8 mouse cellular contexts compared by ENCODE assay signal in the genomic region with DNA sequence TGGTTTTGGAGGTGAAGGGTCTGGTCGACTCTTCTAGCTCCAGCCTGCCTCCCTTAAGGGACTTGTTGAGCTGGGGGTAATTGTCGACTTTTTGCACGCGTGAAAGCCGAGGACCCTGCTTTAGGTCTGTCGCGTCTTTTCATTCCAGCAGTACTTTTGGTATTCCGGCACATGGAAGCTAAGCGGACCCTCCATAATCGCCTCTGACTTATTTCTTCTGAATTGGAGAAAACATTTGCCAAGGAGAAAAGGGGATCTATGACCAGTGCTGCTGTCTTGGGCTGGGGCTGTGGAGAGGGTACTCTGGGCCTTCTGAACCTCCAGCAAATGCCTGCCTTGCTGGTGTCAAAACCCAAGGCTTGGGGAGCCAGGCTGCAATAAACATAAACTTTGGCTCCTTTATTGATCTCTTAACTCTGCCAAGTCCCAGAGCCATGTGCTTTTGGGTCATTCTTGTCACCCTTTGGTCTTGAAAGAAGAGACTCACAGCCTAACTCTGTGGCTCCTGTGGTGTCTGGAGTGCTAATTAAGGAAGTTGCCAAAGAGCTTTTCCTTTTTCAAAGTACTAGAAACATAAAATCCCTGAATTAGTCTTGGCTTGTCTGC. TPM values are rescaled to one million over a fixed set of nuclear protein-coding genes. Genes with fewer than 3 reads are reported as not detected.
DNase-seq lines count a peak whose midpoint lies in the region; ATAC-seq and TF ChIP-seq lines count a peak whose summit lies in the region.

No protein-coding gene starts in this region.

- TF ChIP-seq POLR2A in bone marrow macrophage, adult 2 months (IDR thresholded peaks at IDR 0.05; ENCODE audit: borderline replicate concordance, low read depth, low read length): no peak

- H3K4me2 ChIP-seq in liver, postnatal 0 days (ENCODE audit: low read depth, low read length): peak overlapping the region; percentile 97

- H3K36me3 ChIP-seq in liver, postnatal 0 days (replicated peaks; ENCODE audit: insufficient read depth, low read length): peaks cover 3% of the 10 kb centered on the region

- no peaks in the 10 kb centered on the region for H3K27me3 ChIP-seq in liver, postnatal 0 days (ENCODE audit: insufficient read depth, low read length)

- TF ChIP-seq EP300 in liver, postnatal 0 days (IDR thresholded peaks at IDR 0.05; ENCODE audit: low read depth): no peak

- 5% methylated on average over 10 of the region's 10 CpGs for WGBS in liver, postnatal 0 days (ENCODE audit: insufficient replicate concordance)

- no peaks in the 10 kb centered on the region for H3K9me3 ChIP-seq in liver, postnatal 0 days (ENCODE audit: low read length)

- H3K4me1 ChIP-seq in bone marrow macrophage, adult 2 months (ENCODE audit: control insufficient read depth, insufficient read depth, low read length): peaks cover 23% of the 10 kb centered on the region
- H3K4me1 ChIP-seq in liver, postnatal 0 days (ENCODE audit: insufficient read depth): peaks cover 19% of the 10 kb centered on the region

- ATAC-seq in hematopoietic stem cell, adult 5-6 weeks (replicated peaks in 1 of 2; ENCODE audit: insufficient read depth in 1 of 2, low FRiP score in 2 of 2, low TSS enrichment in 1 of 2, low read depth in 1 of 2, poor library complexity in 2 of 2, severe bottlenecking in 2 of 2): peak; percentile 30 to 35; a peak in 1 of 4 replicates
- ATAC-seq in liver, postnatal 0 days: peak; percentile 58
- ATAC-seq in inflammation-experienced regulatory T-cells, adult 6 months: no peak

- no peak for DNase-seq in layer of hippocampus, adult 2 months (ENCODE audit: low spot score in 2 of 2)
- DNase-seq in layer of hippocampus, postnatal 14 days (ENCODE audit: low spot score in 2 of 2): no peak
- peak; percentile 54 for DNase-seq in liver, postnatal 0 days
- no peak for DNase-seq in natural killer cell, adult 2 months (ENCODE audit: low spot score in 2 of 2)
- no peak for DNase-seq in layer of hippocampus, adult 11-12 months (ENCODE audit: low spot score)

- peak overlapping the region; percentile 79 for H3K4me3 ChIP-seq in layer of hippocampus, adult 2 months
- H3K4me3 ChIP-seq in bone marrow macrophage, adult 2 months (ENCODE audit: insufficient read depth, low read length): peak overlapping the region; percentile 86
- peak overlapping the region; percentile 99 for H3K4me3 ChIP-seq in liver, postnatal 0 days (ENCODE audit: low read depth, low read length)

- no peak for TF ChIP-seq CTCF in layer of hippocampus, adult 2 months (conservative IDR thresholded peaks at IDR 0.05)
- TF ChIP-seq CTCF in bone marrow macrophage, adult 2 months (IDR thresholded peaks at IDR 0.05; ENCODE audit: low read depth, low read length): no peak
- no peak for TF ChIP-seq CTCF in liver, postnatal 0 days (IDR thresholded peaks at IDR 0.05; ENCODE audit: low read depth)

- H3K9ac ChIP-seq in liver, postnatal 0 days (replicated peaks): peak overlapping the region; percentile 98

- peak overlapping the region; percentile 99 for H3K27ac ChIP-seq in layer of hippocampus, adult 2 months
- peak overlapping the region; percentile 76 for H3K27ac ChIP-seq in bone marrow macrophage, adult 2 months (ENCODE audit: insufficient read depth, low read depth, low read length)
- H3K27ac ChIP-seq in liver, postnatal 0 days (ENCODE audit: low read depth): peak overlapping the region; percentile 95

RNA-seq across cellular contexts. Expression of a gene that starts 0.7 kb away (rescaled TPM):
- under 1 TPM in 1 of 2 experiments, not detected in 1; 0.91 TPM for total RNA-seq in layer of hippocampus, adult 2 months (2021)
- 1 to 10 TPM in 1 of 2 experiments, under 1 TPM in 1; 0.48 to 1.7 TPM for total RNA-seq in layer of hippocampus, postnatal 14 days (2021)
- 1.0 TPM in 1 of 2 replicates, not detected in the other for polyA plus RNA-seq in bone marrow macrophage, adult 2 months (2012; ENCODE audit: insufficient read depth, insufficient read length, missing spikeins)
- not detected in 2 replicates for total RNA-seq in hematopoietic stem cell, adult 5-6 weeks (2017)
- 3.4 and 3.9 TPM in 2 replicates for polyA plus RNA-seq in liver, postnatal 0 days (2015; fragmentation: Nextera tagmentation; extraction: Ambion mirVana)
- polyA plus RNA-seq in inflammation-experienced regulatory T-cells, adult 6 months (2017; shearing (Covaris generic)): 1 to 10 TPM; 3.2 to 5.6 (median 3.9) TPM

RNA-seq across cellular contexts. Expression of a gene that starts 0.8 kb away (rescaled TPM):
- 10 to 100 TPM; 21.3 to 23.0 TPM for total RNA-seq in layer of hippocampus, adult 2 months (2021)
- 10 to 100 TPM; 20.0 to 24.1 TPM for total RNA-seq in layer of hippocampus, postnatal 14 days (2021)
- 7.6 and 9.9 TPM in 2 replicates for polyA plus RNA-seq in bone marrow macrophage, adult 2 months (2012; ENCODE audit: insufficient read depth, insufficient read length, missing spikeins)
- total RNA-seq in hematopoietic stem cell, adult 5-6 weeks (2017): 17.1 and 18.4 TPM in 2 replicates
- polyA plus RNA-seq in liver, postnatal 0 days (2015; fragmentation: Nextera tagmentation; extraction: Ambion mirVana): 1.8 and 2.7 TPM in 2 replicates
- polyA plus RNA-seq in inflammation-experienced regulatory T-cells, adult 6 months (2017; shearing (Covaris generic)): 10 to 100 TPM; 11.4 to 14.1 (median 12.6) TPM

RNA-seq across cellular contexts. Expression of a gene that starts 13.0 kb away (rescaled TPM):
- total RNA-seq in layer of hippocampus, adult 2 months (2021): 10 to 100 TPM; 89.3 to 95.2 TPM
- total RNA-seq in layer of hippocampus, postnatal 14 days (2021): 100 to 1,000 TPM in 1 of 2 experiments, 10 to 100 TPM in 1; 98.4 to 115 TPM
- 100 and 102 TPM in 2 replicates for polyA plus RNA-seq in bone marrow macrophage, adult 2 months (2012; ENCODE audit: insufficient read depth, insufficient read length, missing spikeins)
- total RNA-seq in hematopoietic stem cell, adult 5-6 weeks (2017): 26.8 and 36.5 TPM in 2 replicates
- 33.2 and 33.9 TPM in 2 replicates for polyA plus RNA-seq in liver, postnatal 0 days (2015; fragmentation: Nextera tagmentation; extraction: Ambion mirVana)
- 100 to 1,000 TPM; 106 to 119 (median 107) TPM for polyA plus RNA-seq in inflammation-experienced regulatory T-cells, adult 6 months (2017; shearing (Covaris generic))

RNA-seq across cellular contexts. Expression of a gene that starts 23.3 kb away (rescaled TPM):
- 1 to 10 TPM; 4.2 to 4.7 TPM for total RNA-seq in layer of hippocampus, adult 2 months (2021)
- 1 to 10 TPM; 4.5 to 5.3 TPM for total RNA-seq in layer of hippocampus, postnatal 14 days (2021)
- 3.1 and 3.6 TPM in 2 replicates for polyA plus RNA-seq in bone marrow macrophage, adult 2 months (2012; ENCODE audit: insufficient read depth, insufficient read length, missing spikeins)
- total RNA-seq in hematopoietic stem cell, adult 5-6 weeks (2017): 1.4 and 3.1 TPM in 2 replicates
- 1.9 and 2.4 TPM in 2 replicates for polyA plus RNA-seq in liver, postnatal 0 days (2015; fragmentation: Nextera tagmentation; extraction: Ambion mirVana)
- polyA plus RNA-seq in inflammation-experienced regulatory T-cells, adult 6 months (2017; shearing (Covaris generic)): 10 to 100 TPM in 1 of 3 experiments, 1 to 10 TPM in 2; 7.4 to 11.7 (median 9.6) TPM

RNA-seq across cellular contexts. Expression of a gene that starts 23.4 kb away (rescaled TPM):
- 10 to 100 TPM; 32.7 to 37.9 TPM for total RNA-seq in layer of hippocampus, adult 2 months (2021)
- 10 to 100 TPM; 28.7 to 30.5 TPM for total RNA-seq in layer of hippocampus, postnatal 14 days (2021)
- 13.7 and 18.5 TPM in 2 replicates for polyA plus RNA-seq in bone marrow macrophage, adult 2 months (2012; ENCODE audit: insufficient read depth, insufficient read length, missing spikeins)
- total RNA-seq in hematopoietic stem cell, adult 5-6 weeks (2017): 52.6 and 61.8 TPM in 2 replicates
- polyA plus RNA-seq in liver, postnatal 0 days (2015; fragmentation: Nextera tagmentation; extraction: Ambion mirVana): 6.6 and 6.9 TPM in 2 replicates
- 10 to 100 TPM; 24.9 to 44.3 (median 33.9) TPM for polyA plus RNA-seq in inflammation-experienced regulatory T-cells, adult 6 months (2017; shearing (Covaris generic))
